Mouse (Mus musculus): ENCODE data around the gene 4932438A13Rik. TPM values are rescaled to one million over a fixed set of nuclear protein-coding genes. Genes with fewer than 3 reads are reported as not detected.

The 4932438A13Rik gene
- total and polyA plus RNA-seq, 3 experiments = 8.5 to 48.8 (median 41.9) TPM

DNA sequence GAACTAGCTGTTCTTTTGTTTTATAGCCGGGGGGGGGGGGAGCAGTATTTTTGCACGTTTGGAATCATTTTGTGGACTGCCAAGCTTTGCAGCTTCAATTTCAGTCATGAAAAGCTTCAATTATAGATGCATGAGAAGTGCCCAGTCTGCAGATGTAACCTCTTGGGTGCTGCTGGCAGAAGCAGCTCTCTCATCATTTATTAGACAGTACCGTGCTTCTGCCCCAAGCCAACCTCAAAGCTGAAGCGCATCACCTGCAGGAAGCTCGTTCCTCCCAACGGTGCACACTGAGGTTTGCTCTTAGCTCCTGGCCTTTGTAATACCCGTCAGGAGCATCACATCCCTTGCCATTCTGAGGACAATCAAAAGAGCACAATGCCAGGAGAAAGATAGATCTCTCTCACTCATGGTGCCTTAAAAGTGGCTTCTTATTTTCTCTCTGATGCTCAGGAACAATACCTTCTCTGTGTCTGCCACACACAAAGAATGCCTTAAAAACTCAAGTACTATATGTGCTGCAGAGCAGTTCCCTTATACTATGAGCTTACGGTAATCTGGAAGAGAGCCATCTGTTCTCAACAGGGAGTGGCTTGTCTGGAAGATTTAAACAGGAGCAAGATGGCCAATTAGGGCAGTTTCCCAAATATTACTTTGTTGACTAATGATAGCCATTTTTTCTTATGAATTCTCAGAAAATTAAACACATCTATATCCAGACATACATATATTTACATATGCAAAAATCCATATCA, 35.5 kb upstream of the 4932438A13Rik start:
- Histone ChIP-seq H3K79me2 (replicated peaks; ENCODE audit: control insufficient read depth, insufficient read depth, low read length) (no peaks in the 10 kb centered on the region), H3K9ac (ENCODE audit: low read depth, low read length) (no peak overlapping the region), H3K36me3 (ENCODE audit: control insufficient read depth, insufficient read depth, low read length) (no peaks in the 10 kb centered on the region), H3K4me1 (ENCODE audit: control insufficient read depth, insufficient read depth, low read length) (no peaks in the 10 kb centered on the region), H3K27me3 (ENCODE audit: control insufficient read depth, insufficient read depth, low read length) (no peaks in the 10 kb centered on the region), H3K27ac (no peak overlapping the region), H3K4me3 (no peak overlapping the region)
- no peak for TF ChIP-seq CTCF (IDR thresholded peaks at IDR 0.05)
- no peak for TF ChIP-seq POLR2A (IDR thresholded peaks at IDR 0.05; ENCODE audit: insufficient read depth, low read depth, low read length)
- TF ChIP-seq EP300 (IDR thresholded peaks at IDR 0.05; ENCODE audit: insufficient read depth, low read depth, low read length) = no peak
- intact Hi-C loops (cut with DNase I) = no loop called here
- 56% methylated on average over 8 of the region's 8 CpGs for WGBS
- DNase-seq = no peak

DNA sequence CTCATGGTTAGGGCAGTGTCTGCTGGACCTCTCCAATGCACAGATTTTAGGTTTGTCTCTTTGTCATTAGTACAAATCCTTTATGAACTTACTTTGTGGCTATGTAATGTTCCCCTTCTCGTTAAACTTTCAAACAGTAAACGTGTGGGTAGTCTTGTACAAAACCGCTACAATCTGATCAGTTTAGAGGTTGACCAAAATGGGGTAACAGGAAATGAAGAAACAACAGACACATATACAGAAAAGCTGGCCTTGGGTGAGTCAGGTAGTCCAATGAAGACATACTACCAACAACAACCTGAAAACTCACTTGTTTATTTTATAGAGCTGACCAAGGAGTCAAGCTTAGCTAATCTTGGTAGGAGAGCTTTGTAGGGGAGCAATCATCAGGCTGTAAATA, 32.7 kb upstream of the 4932438A13Rik start:
- Histone ChIP-seq H3K4me3 (no peak overlapping the region), H3K36me3 (ENCODE audit: control insufficient read depth, insufficient read depth, low read length) (no peaks in the 10 kb centered on the region), H3K27me3 (ENCODE audit: control insufficient read depth, insufficient read depth, low read length) (no peaks in the 10 kb centered on the region), H3K4me1 (ENCODE audit: control insufficient read depth, insufficient read depth, low read length) (no peaks in the 10 kb centered on the region), H3K27ac (no peak overlapping the region), H3K9ac (ENCODE audit: low read depth, low read length) (no peak overlapping the region), H3K79me2 (replicated peaks; ENCODE audit: control insufficient read depth, insufficient read depth, low read length) (no peaks in the 10 kb centered on the region)
- DNase-seq = no peak
- intact Hi-C loops (cut with DNase I) = loop anchor here (10.0 kb wide), 1 partner anchor 375 kb away; no protein-coding TSS in a partner anchor
- TF ChIP-seq CTCF (IDR thresholded peaks at IDR 0.05) (no peak), EP300 (IDR thresholded peaks at IDR 0.05; ENCODE audit: insufficient read depth, low read depth, low read length) (no peak), POLR2A (IDR thresholded peaks at IDR 0.05; ENCODE audit: insufficient read depth, low read depth, low read length) (no peak)
- 89% methylated on average over 3 of the region's 3 CpGs for WGBS

DNA sequence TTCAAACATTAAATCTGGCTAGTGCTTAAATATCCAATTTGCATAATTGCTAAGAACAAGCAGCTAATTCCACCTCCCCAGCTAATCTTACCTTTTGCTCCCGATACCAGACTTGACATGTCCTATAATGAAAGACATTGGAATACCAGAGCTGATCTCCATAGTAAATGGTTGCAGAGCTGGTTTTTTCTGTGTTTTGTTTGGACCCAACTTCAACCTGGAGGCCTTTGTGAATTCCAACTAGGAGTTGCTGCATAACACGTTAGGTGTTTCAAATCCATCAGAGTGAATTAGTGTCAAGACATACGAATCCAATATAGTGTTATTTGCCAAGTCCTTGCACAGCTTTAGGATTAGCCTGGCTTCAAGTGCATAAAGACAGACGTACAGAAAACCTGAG, 28.5 kb upstream of the 4932438A13Rik start:
- intact Hi-C loops (cut with DNase I) = loop anchor here (2.0 to 10.0 kb wide), 2 partner anchors 146 to 370 kb away; no protein-coding TSS in a partner anchor
- H3K27me3 ChIP-seq (ENCODE audit: control insufficient read depth, insufficient read depth, low read length) = no peaks in the 10 kb centered on the region
- 88% methylated on average over 4 of the region's 4 CpGs for WGBS

GRCm38 (mm10) chr3:36834832-36835231, 28.1 kb upstream of the 4932438A13Rik start:
- no peaks in the 10 kb centered on the region for H3K36me3 ChIP-seq (ENCODE audit: control insufficient read depth, insufficient read depth, low read length)
- TF ChIP-seq POLR2A (IDR thresholded peaks at IDR 0.05; ENCODE audit: insufficient read depth, low read depth, low read length) (no peak), CTCF (IDR thresholded peaks at IDR 0.05) (no peak), EP300 (IDR thresholded peaks at IDR 0.05; ENCODE audit: insufficient read depth, low read depth, low read length) (no peak)
- H3K4me3 ChIP-seq = no peak overlapping the region
- no peaks in the 10 kb centered on the region for H3K27me3 ChIP-seq (ENCODE audit: control insufficient read depth, insufficient read depth, low read length)
- no peak for DNase-seq
- H3K9ac ChIP-seq (ENCODE audit: low read depth, low read length) = no peak overlapping the region
- no peak overlapping the region for H3K27ac ChIP-seq
- H3K4me1 ChIP-seq (ENCODE audit: control insufficient read depth, insufficient read depth, low read length) = no peaks in the 10 kb centered on the region
- WGBS = 79% methylated on average over 2 of the region's 2 CpGs
- intact Hi-C loops (cut with DNase I) = loop anchor here (2.0 to 10.0 kb wide), 2 partner anchors 146 to 370 kb away; no protein-coding TSS in a partner anchor
- H3K79me2 ChIP-seq (replicated peaks; ENCODE audit: control insufficient read depth, insufficient read depth, low read length) = no peaks in the 10 kb centered on the region

More for the DNA sequence above, 28.5 kb upstream of the 4932438A13Rik start:
- TF ChIP-seq CTCF (IDR thresholded peaks at IDR 0.05) (no peak), POLR2A (IDR thresholded peaks at IDR 0.05; ENCODE audit: insufficient read depth, low read depth, low read length) (no peak), EP300 (IDR thresholded peaks at IDR 0.05; ENCODE audit: insufficient read depth, low read depth, low read length) (no peak)
- Histone ChIP-seq H3K27ac (no peak overlapping the region), H3K4me1 (ENCODE audit: control insufficient read depth, insufficient read depth, low read length) (no peaks in the 10 kb centered on the region), H3K9ac (ENCODE audit: low read depth, low read length) (no peak overlapping the region), H3K36me3 (ENCODE audit: control insufficient read depth, insufficient read depth, low read length) (no peaks in the 10 kb centered on the region), H3K79me2 (replicated peaks; ENCODE audit: control insufficient read depth, insufficient read depth, low read length) (no peaks in the 10 kb centered on the region), H3K4me3 (no peak overlapping the region)
- no peak for DNase-seq

GRCm38 (mm10) chr3:36835525-36836203, 27.2 kb upstream of the 4932438A13Rik start:
- no peak overlapping the region for H3K9ac ChIP-seq (ENCODE audit: low read depth, low read length)
- DNase-seq = no peak
- no peaks in the 10 kb centered on the region for H3K36me3 ChIP-seq (ENCODE audit: control insufficient read depth, insufficient read depth, low read length)
- H3K4me1 ChIP-seq (ENCODE audit: control insufficient read depth, insufficient read depth, low read length) = no peaks in the 10 kb centered on the region
- peak; percentile 49 for TF ChIP-seq CTCF (IDR thresholded peaks at IDR 0.05)
- TF ChIP-seq EP300 (IDR thresholded peaks at IDR 0.05; ENCODE audit: insufficient read depth, low read depth, low read length) = no peak
- no peak overlapping the region for H3K27ac ChIP-seq
- 0 out of 2 replicates have a peak, but pooled peaks cover 1% of the 10 kb centered on the region for H3K27me3 ChIP-seq (ENCODE audit: control insufficient read depth, insufficient read depth, low read length)
- 41% methylated on average over 18 of the region's 18 CpGs for WGBS
- intact Hi-C loops (cut with DNase I) = loop anchor here (2.0 to 10.0 kb wide), 2 partner anchors 147 to 369 kb away; no protein-coding TSS in a partner anchor
- no peaks in the 10 kb centered on the region for H3K79me2 ChIP-seq (replicated peaks; ENCODE audit: control insufficient read depth, insufficient read depth, low read length)
- H3K4me3 ChIP-seq = no peak overlapping the region
